Mouse (Mus musculus) intestine, postnatal 0 days (tissue): ENCODE data around the gene Bcat2. TPM values are rescaled to one million over a fixed set of nuclear protein-coding genes. Genes with fewer than 3 reads are reported as not detected.

Experiments
- ATAC-seq: fragments of 200-750 bp; cut with Nextera tagmentation; 2 replicates; pipeline ENCODE4 v1.8.0; 2017; ENCODE audit warnings: mild to moderate bottlenecking, moderate TSS enrichment, moderate library complexity
- H3K27ac ChIP-seq: fragments of 300-500 bp; sonication (generic); 2 replicates; pipeline ENCODE4 v1.5.1; 2014; ENCODE audit warnings: mild to moderate bottlenecking, low read depth, low read length, moderate library complexity
- H3K27me3 ChIP-seq: fragments of 300-500 bp; sonication (generic); replicated peaks from 2 replicates; pipeline ENCODE4 v1.6.1; 2014; ENCODE audit warnings: low read length, mixed read lengths; ENCODE audit not compliant: control insufficient read depth, insufficient read depth
- H3K36me3 ChIP-seq: fragments of 300-500 bp; sonication (generic); 2 replicates; pipeline ENCODE4 v1.6.1; 2014; ENCODE audit warnings: mild to moderate bottlenecking, moderate library complexity; ENCODE audit not compliant: control insufficient read depth, insufficient read depth
- H3K4me1 ChIP-seq: fragments of 300-500 bp; sonication (generic); replicated peaks from 2 replicates; pipeline ENCODE4 v1.6.1; 2014; ENCODE audit warnings: antibody characterized with exemption, low read length, mixed read lengths; ENCODE audit not compliant: control insufficient read depth, insufficient read depth
- H3K4me2 ChIP-seq: fragments of 300-500 bp; sonication (generic); replicated peaks from 2 replicates; pipeline ENCODE4 v1.6.1; 2014; ENCODE audit warnings: low read depth, mild to moderate bottlenecking, moderate library complexity
- H3K4me3 ChIP-seq: fragments of 300-500 bp; sonication (generic); 2 replicates; pipeline ENCODE4 v1.5.1; 2014; ENCODE audit warnings: low read depth, low read length
- H3K9ac ChIP-seq: fragments of 300-500 bp; sonication (generic); 2 replicates; pipeline ENCODE4 v1.6.1; 2014; ENCODE audit warnings: mild to moderate bottlenecking, low read depth, low read length
- H3K9me3 ChIP-seq: fragments of 300-500 bp; sonication (generic); 2 replicates; pipeline ENCODE4 v1.6.1; 2016; ENCODE audit warnings: mixed run types; ENCODE audit not compliant: control insufficient read depth
- CTCF ChIP-seq: sonication (generic); IDR thresholded peaks from 2 replicates; pipeline ENCODE4 v1.5.1; 2016; ENCODE audit warnings: low read depth, mild to moderate bottlenecking, control low read depth, antibody characterized with exemption, moderate library complexity
- WGBS: fragments of 180-500 bp; shearing (Covaris S2); extraction: QIAGEN DNeasy Blood & Tissue Kit; methylation state at CpG from one replicate; pipeline ENCODE4 v1.1.7; 2014; 5-methylcytosine and 5-hydroxymethylcytosine counted together
- polyA plus RNA-seq: library from polyadenylated mRNA; unstranded; fragments of >200 nt; fragmentation: Nextera tagmentation; extraction: Ambion mirVana; gene quantifications from 2 replicates; pipeline ENCODE4 v1.2.1, GENCODE M21; 2015

The Bcat2 gene
- polyA plus RNA-seq, 1 experiment from 2014 or later = 18.6 TPM

GRCm38 (mm10) chr7:45619592-45619991, 49.6 kb downstream of the Bcat2 start:
- no peaks in the 10 kb centered on the region for H3K9me3 ChIP-seq
- no peak overlapping the region for H3K4me2 ChIP-seq
- no peak overlapping the region for H3K27ac ChIP-seq
- no peak overlapping the region for H3K4me3 ChIP-seq
- no peak overlapping the region for H3K9ac ChIP-seq
- no peak for TF ChIP-seq CTCF
- no peaks in the 10 kb centered on the region for H3K36me3 ChIP-seq
- ATAC-seq = no peak
- peaks cover 70% of the 10 kb centered on the region for H3K27me3 ChIP-seq
- 89% methylated on average over 5 of the region's 5 CpGs for WGBS
- H3K4me1 ChIP-seq = 0 out of 2 replicates have a peak, but pooled peaks cover 4% of the 10 kb centered on the region

- no peak within 1 kb of the TSS for H3K9ac ChIP-seq
- no peaks in the 10 kb centered on the region for H3K9me3 ChIP-seq
- no peak within 1 kb of the TSS for H3K27ac ChIP-seq
- peaks cover 59% of the 10 kb centered on the region for H3K27me3 ChIP-seq
- WGBS = 41% methylated on average over 9 of the region's 9 CpGs
- no peaks in the 10 kb centered on the region for H3K36me3 ChIP-seq
- H3K4me1 ChIP-seq = 0 out of 2 replicates have a peak, but pooled peaks cover 4% of the 10 kb centered on the region
- H3K4me2 ChIP-seq = no peak within 1 kb of the TSS
- no peak for ATAC-seq
- no peak within 1 kb of the TSS for H3K4me3 ChIP-seq
- TF ChIP-seq CTCF = no peak
These were observed 51.5 kb downstream of the Bcat2 start, which contains the start of gene Izumo1 for GRCm38 (mm10) chr7:45621443-45621842. TSS of gene Izumo1 (plus strand) at chr7:45621811.

- WGBS = 95% methylated on average over 11 of the region's 11 CpGs
- Histone ChIP-seq H3K4me3 (no peak overlapping the region), H3K9me3 (no peaks in the 10 kb centered on the region), H3K27ac (no peak overlapping the region), H3K9ac (no peak overlapping the region), H3K36me3 (no peaks in the 10 kb centered on the region), H3K27me3 (peaks cover 62% of the 10 kb centered on the region), H3K4me1 (no peaks in the 10 kb centered on the region; the same call in 1 of the 2 replicates), H3K4me2 (no peak overlapping the region)
- no peak for TF ChIP-seq CTCF
- ATAC-seq = no peak
These were observed 53.6 kb downstream of the Bcat2 start for GRCm38 (mm10) chr7:45623507-45623906.

- no peak for ATAC-seq
- 52% methylated on average over 3 of the region's 3 CpGs for WGBS
- no peaks in the 10 kb centered on the region for H3K9me3 ChIP-seq
- H3K9ac ChIP-seq = no peak overlapping the region
- H3K4me1 ChIP-seq = no peaks in the 10 kb centered on the region; the same call in 1 of the 2 replicates
- no peak overlapping the region for H3K27ac ChIP-seq
- TF ChIP-seq CTCF = no peak
- peaks cover 61% of the 10 kb centered on the region for H3K27me3 ChIP-seq
- no peak overlapping the region for H3K4me2 ChIP-seq
- H3K36me3 ChIP-seq = no peaks in the 10 kb centered on the region
- H3K4me3 ChIP-seq = no peak overlapping the region
These were observed 54.8 kb downstream of the Bcat2 start for GRCm38 (mm10) chr7:45624718-45625117.

DNA sequence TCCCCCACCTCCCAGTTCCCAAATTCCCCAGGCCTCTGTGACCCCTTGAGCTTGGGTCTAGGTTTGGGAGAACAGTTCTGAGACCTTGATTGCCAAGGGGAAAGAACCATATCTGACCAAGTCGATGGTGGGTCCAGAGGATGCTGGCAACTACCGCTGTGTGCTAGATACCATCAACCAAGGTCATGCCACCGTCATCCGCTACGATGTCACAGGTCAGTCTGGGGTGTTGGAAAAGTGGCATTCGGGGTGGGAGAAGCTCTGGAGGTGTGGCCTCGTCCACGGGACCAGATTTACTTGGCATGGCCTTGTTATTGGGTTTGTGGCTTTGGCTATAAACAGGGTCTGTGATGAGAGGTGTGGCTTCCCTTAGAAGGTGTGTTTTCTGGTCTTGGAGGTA, 55.5 kb downstream of the Bcat2 start:
- no peak overlapping the region for H3K9ac ChIP-seq
- peaks cover 62% of the 10 kb centered on the region for H3K27me3 ChIP-seq
- H3K4me3 ChIP-seq = no peak overlapping the region
- TF ChIP-seq CTCF = no peak
- H3K36me3 ChIP-seq = no peaks in the 10 kb centered on the region
- no peak overlapping the region for H3K4me2 ChIP-seq
- 85% methylated on average over 8 of the region's 8 CpGs for WGBS
- no peak for ATAC-seq
- H3K9me3 ChIP-seq = no peaks in the 10 kb centered on the region
- H3K4me1 ChIP-seq = no peaks in the 10 kb centered on the region; the same call in 1 of the 2 replicates
- no peak overlapping the region for H3K27ac ChIP-seq

- Histone ChIP-seq H3K9me3 (no peaks in the 10 kb centered on the region), H3K4me1 (no peaks in the 10 kb centered on the region; the same call in 1 of the 2 replicates), H3K4me3 (no peak overlapping the region), H3K36me3 (no peaks in the 10 kb centered on the region), H3K9ac (no peak overlapping the region), H3K4me2 (no peak overlapping the region), H3K27me3 (peaks cover 66% of the 10 kb centered on the region), H3K27ac (no peak overlapping the region)
- 84% methylated on average over 7 of the region's 7 CpGs for WGBS
- no peak for ATAC-seq
- no peak for TF ChIP-seq CTCF
These were observed 56.7 kb downstream of the Bcat2 start for GRCm38 (mm10) chr7:45626571-45627076.

- Histone ChIP-seq H3K27ac (peak within 1 kb of the TSS; percentile 28), H3K4me3 (peak within 1 kb of the TSS; percentile 44), H3K4me2 (peak within 1 kb of the TSS; percentile 78), H3K36me3 (no peaks in the 10 kb centered on the region), H3K27me3 (peaks cover 73% of the 10 kb centered on the region), H3K9ac (peak within 1 kb of the TSS; percentile 51), H3K9me3 (no peaks in the 10 kb centered on the region), H3K4me1 (no peaks in the 10 kb centered on the region; the same call in 1 of the 2 replicates)
- WGBS = 85% methylated on average over 9 of the region's 9 CpGs
- ATAC-seq = no peak
- no peak for TF ChIP-seq CTCF
These were observed 57.3 kb downstream of the Bcat2 start, which contains the start of gene Rasip1 for GRCm38 (mm10) chr7:45627261-45627660. TSS of gene Rasip1 (plus strand) at chr7:45627488.
